Mouse (Mus musculus): ENCODE data around the gene Sat1.
"Not testable (repeated sequence)": the region's sequence is repeated elsewhere in the genome, so short reads cannot be mapped to it uniquely, and the experiment has no call there.

Sat1 gene

GRCm38 (mm10) chrX:155216271-155216670, at the start of gene Sat1:
Gene Sat1, minus strand, starts transcription at chrX:155216449.
- peak; percentile 65 to 91 for DNase-seq (ENCODE audit: low spot score in 2 of 2)

- no peak for DNase-seq (ENCODE audit: low spot score in 2 of 2)
Observed at GRCm38 (mm10) chrX:155262915-155263252, 46.6 kb upstream of the Sat1 start.

- peak; percentile 58 to 87 for DNase-seq (ENCODE audit: low spot score in 2 of 2)
Observed at GRCm38 (mm10) chrX:155262235-155262914, 46.1 kb upstream of the Sat1 start, which contains the start of gene Acot9. Gene Acot9, plus strand, starts transcription at chrX:155262443.

- DNase-seq (ENCODE audit: low spot score in 2 of 2) = no peak
Observed at GRCm38 (mm10) chrX:155256856-155257255, 40.6 kb upstream of the Sat1 start.

- no peak for DNase-seq (ENCODE audit: low spot score in 2 of 2)
Observed at GRCm38 (mm10) chrX:155218277-155218676, 2.0 kb upstream of the Sat1 start.

- peak; percentile 25 to 28 for DNase-seq (ENCODE audit: low spot score in 2 of 2)
Observed at GRCm38 (mm10) chrX:155215501-155216248, 574 bp downstream of the Sat1 start.

GRCm38 (mm10) chrX:155214291-155215136, 1.7 kb downstream of the Sat1 start:
- no peak for DNase-seq (ENCODE audit: low spot score in 2 of 2)

GRCm38 (mm10) chrX:155208671-155209070, 7.6 kb downstream of the Sat1 start:
- DNase-seq (ENCODE audit: low spot score in 2 of 2) = no peak

- DNase-seq (ENCODE audit: low spot score in 2 of 2) = not testable (repeated sequence)
Observed at GRCm38 (mm10) chrX:155205436-155205835, 10.8 kb downstream of the Sat1 start.

- no peak for DNase-seq (ENCODE audit: low spot score in 2 of 2)
Observed at GRCm38 (mm10) chrX:155202406-155203305, 13.6 kb downstream of the Sat1 start.

- DNase-seq (ENCODE audit: low spot score in 2 of 2) = no peak
Observed at GRCm38 (mm10) chrX:155201799-155202198, 14.4 kb downstream of the Sat1 start.

- no peak for DNase-seq (ENCODE audit: low spot score in 2 of 2)
Observed at GRCm38 (mm10) chrX:155194979-155195378, 21.3 kb downstream of the Sat1 start.

- no peak for DNase-seq (ENCODE audit: low spot score in 2 of 2)
Observed at GRCm38 (mm10) chrX:155193732-155194443, 22.4 kb downstream of the Sat1 start.

- no peak for DNase-seq (ENCODE audit: low spot score in 2 of 2)
Observed at GRCm38 (mm10) chrX:155191941-155192340, 24.3 kb downstream of the Sat1 start.

GRCm38 (mm10) chrX:155177640-155178039, 38.6 kb downstream of the Sat1 start:
- DNase-seq (ENCODE audit: low spot score in 2 of 2) = no peak

- no peak for DNase-seq (ENCODE audit: low spot score in 2 of 2)
Observed at GRCm38 (mm10) chrX:155177230-155177629, 39.0 kb downstream of the Sat1 start.

GRCm38 (mm10) chrX:155175568-155175967, 40.7 kb downstream of the Sat1 start:
- no peak for DNase-seq (ENCODE audit: low spot score in 2 of 2)

- no peak for DNase-seq (ENCODE audit: low spot score in 2 of 2)
Observed at GRCm38 (mm10) chrX:155172310-155172709, 43.9 kb downstream of the Sat1 start.

GRCm38 (mm10) chrX:155171754-155172153, 44.5 kb downstream of the Sat1 start:
- DNase-seq (ENCODE audit: low spot score in 2 of 2) = no peak

- DNase-seq (ENCODE audit: low spot score in 2 of 2) = no peak
Observed at GRCm38 (mm10) chrX:155169886-155170285, 46.4 kb downstream of the Sat1 start.

GRCm38 (mm10) chrX:155167667-155168066, 48.6 kb downstream of the Sat1 start:
- DNase-seq (ENCODE audit: low spot score in 2 of 2) = no peak

All from spleen, postnatal 10 days (tissue).